Mouse (Mus musculus) embryonic fibroblast, embryonic 13.5 days (primary cell): Measurements from ENCODE around the gene Slc8b1.

Source experiments
- CTCF ChIP-seq: IDR thresholded peaks from 2 replicates; pipeline ENCODE4 v1.5.1; 2011; ENCODE audit warnings: mild to moderate bottlenecking, control low read depth, low read length, moderate library complexity, borderline replicate concordance; ENCODE audit not compliant: insufficient read depth
- POLR2A ChIP-seq: IDR thresholded peaks from 2 replicates; pipeline ENCODE4 v1.6.1; 2011; ENCODE audit warnings: low read depth, mild to moderate bottlenecking, control low read depth, low read length, moderate library complexity

GRCm38 (mm10) chr5:120568336-120568768, 57.4 kb downstream of the Slc8b1 start:
- TF ChIP-seq CTCF (no peak), POLR2A (no peak)
